Mouse (Mus musculus) cerebellum, adult 9-10 months (tissue): ENCODE results near the gene Slc5a10.
A peak's percentile ranks its signal among the peaks of the same experiment; 100 is the strongest.

Experiments
- DNase-seq: peaks from one replicate; pipeline ENCODE4 v3.0.0; 2022

Slc5a10 gene

GRCm38 (mm10) chr11:61720636-61721035 is at the start of gene Slc5a10:
Gene Slc5a10, minus strand, starts transcription at chr11:61720826.
- DNase-seq: no peak

- peak; percentile 99 for DNase-seq
Measured at GRCm38 (mm10) chr11:61761584-61762407, 41.2 kb upstream of the Slc5a10 start, which contains the start of gene Prpsap2. Gene Prpsap2, minus strand, starts transcription at chr11:61762088.

GRCm38 (mm10) chr11:61760518-61760917 is 39.9 kb upstream of the Slc5a10 start:
- peak; percentile 43 for DNase-seq

- no peak for DNase-seq
Measured at GRCm38 (mm10) chr11:61757151-61757550, 36.5 kb upstream of the Slc5a10 start.

- DNase-seq: no peak
Measured at GRCm38 (mm10) chr11:61751612-61752011, 31.0 kb upstream of the Slc5a10 start.

GRCm38 (mm10) chr11:61747161-61747560 is 26.5 kb upstream of the Slc5a10 start:
- no peak for DNase-seq

GRCm38 (mm10) chr11:61745781-61746180 is 25.2 kb upstream of the Slc5a10 start:
- no peak for DNase-seq

- no peak for DNase-seq
Measured at GRCm38 (mm10) chr11:61744460-61744859, 23.8 kb upstream of the Slc5a10 start.

GRCm38 (mm10) chr11:61743768-61744167 is 23.1 kb upstream of the Slc5a10 start:
- no peak for DNase-seq

- no peak for DNase-seq
Measured at GRCm38 (mm10) chr11:61740500-61740899, 19.9 kb upstream of the Slc5a10 start.

GRCm38 (mm10) chr11:61737290-61737689 is 16.7 kb upstream of the Slc5a10 start:
- DNase-seq: no peak

GRCm38 (mm10) chr11:61732672-61733071 is 12.0 kb upstream of the Slc5a10 start:
- DNase-seq: no peak

GRCm38 (mm10) chr11:61728037-61728436 is 7.4 kb upstream of the Slc5a10 start:
- DNase-seq: no peak

GRCm38 (mm10) chr11:61722077-61722476 is 1.5 kb upstream of the Slc5a10 start:
- DNase-seq: no peak

GRCm38 (mm10) chr11:61719826-61720225 is 800 bp downstream of the Slc5a10 start:
- DNase-seq: no peak

GRCm38 (mm10) chr11:61719387-61719786 is 1.2 kb downstream of the Slc5a10 start:
- DNase-seq: no peak

- no peak for DNase-seq
Measured at GRCm38 (mm10) chr11:61717990-61718389, 2.6 kb downstream of the Slc5a10 start.

GRCm38 (mm10) chr11:61715130-61715529 is 5.5 kb downstream of the Slc5a10 start:
- no peak for DNase-seq

- peak; percentile 88 for DNase-seq
Measured at GRCm38 (mm10) chr11:61714346-61715117, 6.1 kb downstream of the Slc5a10 start.

GRCm38 (mm10) chr11:61713157-61713855 is 7.3 kb downstream of the Slc5a10 start:
- no peak for DNase-seq

- DNase-seq: no peak
Measured at GRCm38 (mm10) chr11:61708928-61709327, 11.7 kb downstream of the Slc5a10 start.

- no peak for DNase-seq
Measured at GRCm38 (mm10) chr11:61706232-61706631, 14.4 kb downstream of the Slc5a10 start.

- no peak for DNase-seq
Measured at GRCm38 (mm10) chr11:61705581-61705980, 15.0 kb downstream of the Slc5a10 start.
